8 mouse cellular contexts compared by ENCODE assay signal in genomic region chr11:95859468-95859855, GRCm38 (mm10). TPM values are rescaled to one million over a fixed set of nuclear protein-coding genes. Genes with fewer than 3 reads are reported as not detected.
DNase-seq lines count a peak whose midpoint lies in the region; ATAC-seq and TF ChIP-seq lines count a peak whose summit lies in the region.

No protein-coding gene starts in this region.

- no peak for DNase-seq in frontal cortex, postnatal 36 days (ENCODE audit: low spot score in 2 of 2)
- peak; percentile 66 for DNase-seq in urinary bladder, postnatal 25 days (ENCODE audit: low spot score)
- no peak for DNase-seq in urinary bladder, adult 2 months (ENCODE audit: low spot score)
- DNase-seq in mesoderm, embryonic 11.5 days (ENCODE audit: low read depth, low spot score) = peak; percentile 84

- WGBS in intestine, postnatal 0 days = under 1% methylated on average over 35 of the region's 35 CpGs
- under 1% methylated on average over 35 of the region's 35 CpGs for WGBS in stomach, embryonic 15.5 days

- ATAC-seq in frontal cortex, adult (ENCODE audit: low TSS enrichment) = peak; percentile 46
- ATAC-seq in intestine, postnatal 0 days = peak; percentile 37
- 0 out of 2 replicates have a peak, but pooled peaks have one; percentile 35 for ATAC-seq in stomach, embryonic 15.5 days (ENCODE audit: insufficient read depth, low FRiP score, low read depth)

- no peaks in the 10 kb centered on the region for H3K27me3 ChIP-seq in erythroblast, embryonic 14.5 days (ENCODE audit: control insufficient read depth)
- H3K27me3 ChIP-seq in intestine, postnatal 0 days (replicated peaks; ENCODE audit: control insufficient read depth, insufficient read depth, low read length) = no peaks in the 10 kb centered on the region
- no peaks in the 10 kb centered on the region for H3K27me3 ChIP-seq in stomach, embryonic 15.5 days (replicated peaks)

- H3K36me3 ChIP-seq in erythroblast, embryonic 14.5 days (ENCODE audit: control insufficient read depth) = peaks cover 27% of the 10 kb centered on the region
- H3K36me3 ChIP-seq in intestine, postnatal 0 days (ENCODE audit: control insufficient read depth, insufficient read depth) = no peaks in the 10 kb centered on the region
- no peaks in the 10 kb centered on the region for H3K36me3 ChIP-seq in stomach, embryonic 15.5 days

- peaks cover 34% of the 10 kb centered on the region for H3K4me1 ChIP-seq in erythroblast, embryonic 14.5 days (ENCODE audit: control insufficient read depth)
- H3K4me1 ChIP-seq in intestine, postnatal 0 days (replicated peaks; ENCODE audit: control insufficient read depth, insufficient read depth, low read length) = no peaks in the 10 kb centered on the region
- peaks cover 8% of the 10 kb centered on the region for H3K4me1 ChIP-seq in stomach, embryonic 15.5 days

- peak overlapping the region; percentile 75 for H3K4me2 ChIP-seq in intestine, postnatal 0 days (replicated peaks; ENCODE audit: low read depth)
- peak overlapping the region; percentile 83 for H3K4me2 ChIP-seq in stomach, embryonic 15.5 days

- H3K9me3 ChIP-seq in erythroblast, embryonic 14.5 days (ENCODE audit: control insufficient read depth, low read length) = peaks cover 4% of the 10 kb centered on the region
- no peaks in the 10 kb centered on the region for H3K9me3 ChIP-seq in intestine, postnatal 0 days (ENCODE audit: control insufficient read depth)
- no peaks in the 10 kb centered on the region for H3K9me3 ChIP-seq in stomach, embryonic 15.5 days

- peak overlapping the region; percentile 66 for H3K4me3 ChIP-seq in erythroblast, embryonic 14.5 days (replicated peaks)
- H3K4me3 ChIP-seq in intestine, postnatal 0 days (ENCODE audit: low read depth, low read length) = peak overlapping the region; percentile 64
- H3K4me3 ChIP-seq in stomach, embryonic 15.5 days (replicated peaks) = peak overlapping the region; percentile 84

- peak overlapping the region; percentile 56 for H3K9ac ChIP-seq in intestine, postnatal 0 days (ENCODE audit: low read depth, low read length)
- H3K9ac ChIP-seq in stomach, embryonic 15.5 days = peak overlapping the region; percentile 65; the same call in 1 of the 2 replicates

- no peak for TF ChIP-seq CTCF in intestine, postnatal 0 days (IDR thresholded peaks at IDR 0.05; ENCODE audit: low read depth)

- peak overlapping the region; percentile 90 for H3K27ac ChIP-seq in intestine, postnatal 0 days (ENCODE audit: low read depth, low read length)
- peak overlapping the region; percentile 97 for H3K27ac ChIP-seq in stomach, embryonic 15.5 days

RNA-seq across cellular contexts. Expression of gene Abi3, which starts 17.2 kb away (rescaled TPM):
- 8.1 and 10.1 TPM in 2 replicates for polyA plus RNA-seq in urinary bladder, adult 2 months (2012; rRNA removed)
- polyA plus RNA-seq in erythroblast, embryonic 14.5 days (2012) = 0.61 and 1.0 TPM in 2 replicates
- 7.5 and 8.1 TPM in 2 replicates for polyA plus RNA-seq in intestine, postnatal 0 days (2015; fragmentation: Nextera tagmentation; extraction: Ambion mirVana)
- 7.4 and 9.8 TPM in 2 replicates for polyA plus RNA-seq in stomach, embryonic 15.5 days (2015; fragmentation: Nextera tagmentation; extraction: Ambion mirVana)

RNA-seq across cellular contexts. Expression of gene Gngt2, which starts 22.4 kb away (rescaled TPM):
- 21.0 and 24.5 TPM in 2 replicates for polyA plus RNA-seq in urinary bladder, adult 2 months (2012; rRNA removed)
- 0.18 and 0.59 TPM in 2 replicates for polyA plus RNA-seq in erythroblast, embryonic 14.5 days (2012)
- 19.9 and 23.2 TPM in 2 replicates for polyA plus RNA-seq in intestine, postnatal 0 days (2015; fragmentation: Nextera tagmentation; extraction: Ambion mirVana)
- 16.9 and 17.1 TPM in 2 replicates for polyA plus RNA-seq in stomach, embryonic 15.5 days (2015; fragmentation: Nextera tagmentation; extraction: Ambion mirVana)

RNA-seq across cellular contexts. Expression of gene Phospho1, which starts 35.2 kb away (rescaled TPM):
- 33.2 and 40.8 TPM in 2 replicates for polyA plus RNA-seq in urinary bladder, adult 2 months (2012; rRNA removed)
- 161 and 210 TPM in 2 replicates for polyA plus RNA-seq in erythroblast, embryonic 14.5 days (2012)
- polyA plus RNA-seq in intestine, postnatal 0 days (2015; fragmentation: Nextera tagmentation; extraction: Ambion mirVana) = 2.6 and 2.9 TPM in 2 replicates
- polyA plus RNA-seq in stomach, embryonic 15.5 days (2015; fragmentation: Nextera tagmentation; extraction: Ambion mirVana) = 0.86 and 1.2 TPM in 2 replicates

RNA-seq across cellular contexts. Expression of gene B4galnt2, which starts 55.2 kb away (rescaled TPM):
- polyA plus RNA-seq in urinary bladder, adult 2 months (2012; rRNA removed) = not detected in 2 replicates
- not detected in 2 replicates for polyA plus RNA-seq in erythroblast, embryonic 14.5 days (2012)
- polyA plus RNA-seq in intestine, postnatal 0 days (2015; fragmentation: Nextera tagmentation; extraction: Ambion mirVana) = 18.2 and 21.1 TPM in 2 replicates
- polyA plus RNA-seq in stomach, embryonic 15.5 days (2015; fragmentation: Nextera tagmentation; extraction: Ambion mirVana) = 8.9 and 9.6 TPM in 2 replicates

Comparison
In these comparisons a context has a peak if more than half of its experiments do, and no peak if none do; other contexts are left out.
1. DNase-seq: peak in urinary bladder, postnatal 25 days (single experiment) and mesoderm, embryonic 11.5 days (single experiment); none in frontal cortex, postnatal 36 days (0 of 2) and urinary bladder, adult 2 months (single experiment).
2. RNA of gene Gngt2, which starts 22.4 kb away (polyA plus RNA-seq): 21.0 to 24.5 TPM in urinary bladder, adult 2 months, 19.9 to 23.2 TPM in intestine, postnatal 0 days and 16.9 to 17.1 TPM in stomach, embryonic 15.5 days; 0.18 to 0.59 TPM in erythroblast, embryonic 14.5 days; every median in the first group is over 10 times any median in the second.
3. Peak in every context shown above with its lines, with median percentiles within 50 percentile points of each other: ATAC-seq and H3K4me3 ChIP-seq.